Mouse (Mus musculus) retina, postnatal 7 days (tissue): ENCODE measurements at regions not wholly inside any gene's neighbourhood (a gene's known extent, or its start where the extent isn't known, plus 50 kb on each side); places are given as distances from the start of the nearest gene placed in this dataset.
"Not testable (repeated sequence)": the region's sequence is repeated elsewhere in the genome, so short reads cannot be mapped to it uniquely, and the experiment has no call there.

ENCODE experiments used
- DNase-seq: peaks from one replicate; pipeline ENCODE4 v3.0.0-alpha.2; 2012; ENCODE audit warnings: low read depth, low spot score

DNA sequence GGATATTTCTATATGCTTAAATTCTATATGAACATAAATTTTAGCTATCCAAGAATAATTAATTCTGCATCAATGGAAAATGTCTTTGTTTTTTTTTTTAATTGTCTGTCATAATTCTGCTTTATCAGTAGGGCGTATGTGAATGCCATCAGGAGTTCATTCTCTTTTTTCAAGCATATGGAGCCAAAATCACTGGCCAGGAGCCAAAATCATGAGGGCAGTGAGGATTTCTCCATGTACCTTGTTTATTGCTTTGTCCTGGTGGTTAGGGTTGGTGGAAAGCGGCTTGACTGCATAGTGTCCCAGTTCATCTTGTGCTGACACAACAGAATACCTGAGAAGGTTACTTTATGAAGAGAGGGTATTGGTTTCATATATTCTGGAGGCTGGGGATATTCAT lies 243.9 kb downstream of the AI429214 start:
- no peak for DNase-seq

DNA sequence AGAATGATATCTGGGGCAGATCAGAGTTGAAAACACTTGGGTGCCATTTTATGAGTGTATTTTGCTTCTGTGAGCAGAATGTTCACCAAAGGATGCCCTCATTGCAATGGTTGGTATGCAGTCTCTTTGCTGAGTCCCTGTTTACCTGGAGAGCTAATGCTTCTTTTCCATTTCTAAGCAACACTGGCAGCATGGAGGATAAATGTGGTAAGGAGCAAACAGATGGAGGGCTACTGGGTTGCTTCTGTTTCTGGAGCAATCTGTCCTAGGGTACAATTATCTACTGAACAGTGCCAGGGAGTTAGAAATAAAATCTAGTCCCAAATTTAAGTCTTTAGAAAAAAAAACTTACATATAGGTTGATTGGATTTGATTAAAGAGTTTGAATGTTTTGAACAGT lies 245.9 kb downstream of the AI429214 start:
- DNase-seq: no peak

DNA sequence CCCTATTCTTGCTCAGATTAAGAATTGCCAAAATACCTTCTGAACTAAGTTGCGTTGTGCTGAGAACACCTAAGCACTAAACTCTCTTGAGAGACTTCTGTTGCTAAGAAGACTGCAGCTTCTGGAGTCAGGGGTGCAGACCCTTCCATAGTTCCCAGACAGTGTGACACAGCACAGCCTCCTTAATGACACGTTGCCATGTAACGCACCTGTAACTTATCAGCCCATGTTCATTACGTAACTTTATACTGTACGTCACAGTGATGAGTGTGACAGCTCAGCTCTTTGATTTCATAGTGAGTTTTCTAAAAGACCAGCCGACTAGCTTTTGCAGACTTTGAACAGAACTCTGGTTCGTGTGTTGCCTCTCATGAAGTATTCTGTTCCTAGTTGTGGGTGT lies 257.8 kb downstream of the AI429214 start:
- DNase-seq: not testable (repeated sequence)

DNA sequence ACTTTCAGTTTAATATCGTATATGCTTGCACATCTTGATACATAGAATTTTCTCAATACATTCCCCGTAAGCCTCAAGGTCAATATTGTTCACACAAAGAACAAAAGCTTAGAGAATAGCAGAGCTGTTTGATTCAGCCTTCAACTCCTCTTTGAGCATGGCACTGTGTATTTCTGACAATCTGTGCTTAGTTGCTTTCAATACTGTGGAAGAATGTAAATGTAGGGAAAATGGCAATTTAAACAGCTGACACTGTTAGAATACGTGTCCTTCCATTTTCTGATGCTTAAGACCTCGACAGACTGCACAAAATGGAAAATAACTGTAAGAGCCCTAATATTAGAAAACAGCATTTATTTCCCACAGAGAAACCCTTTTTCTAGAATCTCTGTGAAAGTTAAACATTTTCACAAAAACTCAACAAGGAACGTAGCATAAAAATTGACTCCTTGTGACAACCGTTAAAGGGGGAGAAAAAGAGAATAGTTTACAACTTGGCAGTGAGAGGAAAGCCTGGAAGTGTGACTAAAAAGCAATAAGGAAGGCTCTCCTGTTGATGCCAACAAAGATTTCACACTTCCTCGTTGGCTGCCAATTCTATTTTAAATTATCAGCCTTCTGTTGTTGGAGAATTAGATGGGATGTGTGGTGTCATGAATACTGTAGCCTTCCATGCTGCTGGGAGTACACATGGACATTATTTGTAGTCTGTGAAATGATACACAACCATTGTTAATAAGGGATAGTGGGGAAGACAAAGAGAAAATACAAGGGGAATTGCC lies 297.9 kb downstream of the AI429214 start:
- DNase-seq: no peak
